Mouse (Mus musculus) spleen, adult 2 months (tissue): Measurements from ENCODE around the gene Usp2. TPM values are rescaled to one million over a fixed set of nuclear protein-coding genes. Genes with fewer than 3 reads are reported as not detected.

Source experiments
- DNase-seq, 2 experiments: peaks; one replicate each; pipeline versions ENCODE4 v3.0.0 to v3.0.0-alpha.2; 2012 to 2021; ENCODE audit warnings: low spot score in 2 of 2, low read depth in 1 of 2
- H3K27ac ChIP-seq: fragments of 200-500 bp; 2 replicates; pipeline ENCODE4 v1.5.1; 2012; ENCODE audit warnings: low read length, inconsistent platforms; ENCODE audit not compliant: insufficient read depth
- H3K27me3 ChIP-seq: fragments of 200-500 bp; 2 replicates; pipeline ENCODE4 v1.6.1; 2012; ENCODE audit warnings: mild to moderate bottlenecking, moderate library complexity, low read length, inconsistent platforms; ENCODE audit not compliant: control insufficient read depth, insufficient read depth
- H3K36me3 ChIP-seq: fragments of 200-500 bp; 2 replicates; pipeline ENCODE4 v1.6.1; 2012; ENCODE audit warnings: mild to moderate bottlenecking, low read length, inconsistent platforms; ENCODE audit not compliant: control insufficient read depth, insufficient read depth
- H3K4me1 ChIP-seq: fragments of 200-500 bp; 2 replicates; pipeline ENCODE4 v1.6.1; 2011; ENCODE audit warnings: inconsistent platforms; ENCODE audit not compliant: control insufficient read depth, insufficient read depth, insufficient read length
- H3K4me3 ChIP-seq: fragments of 200-500 bp; 2 replicates; pipeline ENCODE4 v1.5.1; 2011; ENCODE audit warnings: mild to moderate bottlenecking, inconsistent platforms; ENCODE audit not compliant: insufficient read depth, insufficient read length; ENCODE audit errors: extremely low read depth
- CTCF ChIP-seq: fragments of 200-500 bp; IDR thresholded peaks from 2 replicates; pipeline ENCODE4 v1.5.1; 2011; ENCODE audit warnings: mild to moderate bottlenecking, inconsistent platforms; ENCODE audit not compliant: insufficient read depth, insufficient read length, insufficient replicate concordance; ENCODE audit errors: extremely low read depth
- POLR2A ChIP-seq: fragments of 200-500 bp; IDR thresholded peaks from 2 replicates; pipeline ENCODE4 v1.6.1; 2011; ENCODE audit warnings: low read depth, low read length, inconsistent platforms
- WGBS: fragments of 180-500 bp; shearing (Covaris S2); methylation state at CpG from one replicate; pipeline ENCODE4 v1.1.7; 2018; 5-methylcytosine and 5-hydroxymethylcytosine counted together
- polyA plus RNA-seq: library from polyadenylated mRNA; depleted of rRNA; stranded (reverse); fragments of >200 nt; gene quantifications from 2 replicates; pipeline ENCODE4 v1.2.3, GENCODE M21; 2012

The Usp2 gene
- polyA plus RNA-seq, 1 experiment = 0.65 TPM

GRCm38 (mm10) chr9:44070844-44071231 lies 4.0 kb downstream of the Usp2 start:
- TF ChIP-seq POLR2A (no peak), CTCF (no peak)
- H3K27ac ChIP-seq = no peak overlapping the region
- H3K27me3 ChIP-seq = no peaks in the 10 kb centered on the region
- WGBS = 76% methylated on average over 8 of the region's 8 CpGs
- DNase-seq = no peak
- H3K4me1 ChIP-seq = peaks cover 7% of the 10 kb centered on the region; the same call in 1 of the 2 replicates
- H3K4me3 ChIP-seq = no peak overlapping the region
- no peaks in the 10 kb centered on the region for H3K36me3 ChIP-seq

GRCm38 (mm10) chr9:44071914-44072598 lies 5.2 kb downstream of the Usp2 start:
- H3K36me3 ChIP-seq = no peaks in the 10 kb centered on the region
- no peak overlapping the region for H3K4me3 ChIP-seq
- H3K27me3 ChIP-seq = no peaks in the 10 kb centered on the region
- WGBS = 70% methylated on average over 11 of the region's 11 CpGs
- peaks cover 3% of the 10 kb centered on the region; the same call in 1 of the 2 replicates for H3K4me1 ChIP-seq
- H3K27ac ChIP-seq = no peak overlapping the region
- no peak for DNase-seq
- no peak for TF ChIP-seq CTCF

GRCm38 (mm10) chr9:44072599-44072915 lies 5.7 kb downstream of the Usp2 start:
- Histone ChIP-seq H3K27ac (no peak overlapping the region), H3K27me3 (no peaks in the 10 kb centered on the region), H3K36me3 (no peaks in the 10 kb centered on the region), H3K4me1 (no peaks in the 10 kb centered on the region), H3K4me3 (no peak overlapping the region)
- no peak for DNase-seq
- TF ChIP-seq CTCF (no peak), POLR2A (no peak)
- WGBS = 82% methylated on average over 4 of the region's 4 CpGs

GRCm38 (mm10) chr9:44073115-44073514 lies 6.3 kb downstream of the Usp2 start:
- no peak for TF ChIP-seq CTCF
- no peak for TF ChIP-seq POLR2A
- DNase-seq = no peak
- Histone ChIP-seq H3K4me3 (no peak overlapping the region), H3K36me3 (no peaks in the 10 kb centered on the region), H3K4me1 (no peaks in the 10 kb centered on the region), H3K27ac (no peak overlapping the region), H3K27me3 (no peaks in the 10 kb centered on the region)
- WGBS = 87% methylated on average over 5 of the region's 5 CpGs

GRCm38 (mm10) chr9:44074395-44075275 lies 7.8 kb downstream of the Usp2 start:
- no peak for TF ChIP-seq POLR2A
- TF ChIP-seq CTCF = peak; percentile 4; the same call in 1 of the 2 replicates
- Histone ChIP-seq H3K4me1 (no peaks in the 10 kb centered on the region), H3K27ac (no peak overlapping the region), H3K4me3 (no peak overlapping the region), H3K27me3 (no peaks in the 10 kb centered on the region), H3K36me3 (no peaks in the 10 kb centered on the region)
- DNase-seq = no peak
- 62% methylated on average over 9 of the region's 9 CpGs for WGBS

- H3K36me3 ChIP-seq = no peaks in the 10 kb centered on the region
- H3K27ac ChIP-seq = no peak overlapping the region
- no peak overlapping the region for H3K4me3 ChIP-seq
- H3K27me3 ChIP-seq = no peaks in the 10 kb centered on the region
- TF ChIP-seq CTCF = no peak
- TF ChIP-seq POLR2A = no peak
- WGBS = 88% methylated on average over 24 of the region's 24 CpGs
- H3K4me1 ChIP-seq = no peaks in the 10 kb centered on the region
- no peak for DNase-seq
These were observed 8.6 kb downstream of the Usp2 start for GRCm38 (mm10) chr9:44075276-44075995.

GRCm38 (mm10) chr9:44075996-44076763 lies 9.4 kb downstream of the Usp2 start:
- Histone ChIP-seq H3K27ac (no peak overlapping the region), H3K36me3 (no peaks in the 10 kb centered on the region), H3K27me3 (no peaks in the 10 kb centered on the region), H3K4me3 (no peak overlapping the region), H3K4me1 (no peaks in the 10 kb centered on the region)
- no peak for DNase-seq
- 80% methylated on average over 16 of the region's 16 CpGs for WGBS
- TF ChIP-seq CTCF = no peak
